Mouse (Mus musculus) T-helper 2 cell (primary cell): ENCODE measurements at regions not wholly inside any gene's neighbourhood (a gene's known extent, or its start where the extent isn't known, plus 50 kb on each side); places are given as distances from the start of the nearest gene placed in this dataset.

ENCODE experiments used
- in situ Hi-C: fragments of 300-600 bp; cut with MboI, MseI; formaldehyde crosslinking; loops from one replicate; pipeline ENCODE4 v1.15.1; 2025; ENCODE audit warnings: high pct_unique_total_duplicates

DNA sequence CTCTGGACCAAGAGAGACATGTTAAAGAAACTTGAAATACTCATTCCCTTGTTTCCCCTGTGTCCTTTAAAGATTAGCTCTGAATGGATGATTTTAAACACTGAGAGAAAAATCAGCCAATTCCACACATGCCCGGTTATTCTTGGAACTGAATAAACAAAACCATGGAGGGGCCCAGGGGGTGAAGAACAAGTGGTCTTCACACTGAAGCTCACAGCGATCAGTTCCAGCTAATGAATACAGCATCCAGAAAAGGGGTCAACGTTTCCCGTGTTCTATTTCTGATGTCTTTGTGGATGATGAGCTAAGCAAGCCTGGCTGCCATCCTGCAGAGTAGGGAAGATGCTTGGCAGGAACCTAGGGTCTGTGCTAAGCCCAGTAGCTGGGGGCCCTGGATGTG is 182.3 kb downstream of the Irs2 start:
- in situ Hi-C loops, result no loop called here

GRCm38 (mm10) chr8:10825192-10825926 is 182.9 kb downstream of the Irs2 start:
- in situ Hi-C loops, result no loop called here

DNA sequence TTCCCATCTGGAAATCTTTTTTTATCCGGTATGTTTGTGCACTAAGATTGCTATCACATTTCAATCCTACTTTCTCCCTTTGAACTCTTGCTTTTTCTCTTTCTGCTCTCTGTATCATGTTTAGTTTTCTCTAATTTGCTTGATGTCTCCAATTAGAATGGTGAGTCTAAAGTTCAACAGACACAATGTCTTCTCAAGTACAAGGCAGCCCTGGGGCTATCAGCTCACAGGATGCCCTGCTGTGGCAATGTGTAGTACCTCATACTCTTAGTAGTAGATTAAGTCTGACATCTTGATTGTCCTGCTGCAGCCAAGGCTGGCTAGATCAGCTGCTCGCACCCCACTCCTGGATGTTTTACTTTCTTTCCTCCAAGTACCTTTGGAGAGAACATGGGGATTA is 186.4 kb downstream of the Irs2 start:
- in situ Hi-C loops, result no loop called here

DNA sequence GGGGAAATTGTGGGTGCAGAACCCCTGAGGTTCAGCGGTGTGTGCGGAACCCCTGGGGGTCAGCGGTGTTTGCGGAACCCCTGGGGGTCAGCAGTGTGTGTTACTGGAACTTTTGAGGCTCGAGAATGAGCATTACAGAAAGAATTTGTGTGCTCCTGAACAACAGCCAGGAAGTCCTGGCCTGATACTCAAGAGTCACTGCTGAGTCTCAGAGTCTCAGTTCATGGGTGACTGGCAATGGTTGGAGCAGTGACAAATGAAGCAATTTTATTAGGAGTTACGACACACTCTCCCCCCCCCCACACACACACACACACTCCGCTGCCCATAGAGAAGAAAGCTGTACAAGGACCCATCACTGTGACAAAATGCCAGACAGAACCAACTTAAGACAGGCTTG is 193.8 kb downstream of the Irs2 start:
- in situ Hi-C loops, result no loop called here

- in situ Hi-C loops, result no loop called here
These were observed 196.1 kb downstream of the Irs2 start for GRCm38 (mm10) chr8:10812060-10812670.

GRCm38 (mm10) chr8:10807040-10807439 is 201.2 kb downstream of the Irs2 start:
- in situ Hi-C loops, result no loop called here

GRCm38 (mm10) chr8:10805405-10806151 is 202.7 kb downstream of the Irs2 start:
- in situ Hi-C loops, result no loop called here

DNA sequence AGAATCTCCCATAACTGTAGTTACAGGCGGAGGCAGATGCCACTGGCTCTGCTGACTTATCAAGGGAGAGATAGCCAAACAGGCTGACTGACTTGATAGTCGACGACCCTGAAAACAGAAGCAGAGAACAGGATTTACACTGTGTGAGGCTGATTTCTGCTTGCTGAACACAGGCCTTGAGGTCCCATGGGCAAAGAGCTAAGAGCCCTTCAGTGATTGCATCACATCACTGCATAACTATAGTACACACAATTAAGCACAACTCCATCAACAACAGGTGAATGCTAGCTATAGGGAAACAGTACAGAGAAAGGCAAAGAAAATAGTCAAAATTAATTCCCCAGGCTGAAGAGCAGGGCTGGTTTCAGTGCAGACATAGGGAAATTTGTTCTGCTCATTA is 203.3 kb downstream of the Irs2 start:
- in situ Hi-C loops, result no loop called here

DNA sequence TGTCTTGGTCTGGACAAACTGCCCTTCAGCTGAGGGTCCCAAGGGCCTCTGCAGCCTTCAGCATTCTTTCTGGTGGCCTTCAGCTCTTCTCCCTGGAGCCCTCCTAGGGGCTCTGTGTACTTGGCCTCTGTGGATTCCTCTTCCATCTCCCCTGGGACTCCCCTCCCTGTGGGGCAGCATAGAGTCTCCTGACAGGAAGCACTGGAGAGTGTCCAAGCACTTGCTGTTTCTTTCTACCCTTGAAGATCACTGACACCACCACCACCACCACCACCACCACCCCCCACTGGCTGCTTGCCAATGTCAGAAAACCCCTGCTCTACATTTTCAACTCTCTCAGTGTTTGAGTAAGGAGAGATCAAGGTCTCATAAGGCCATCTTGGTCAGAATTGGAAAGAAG is 206.3 kb downstream of the Irs2 start:
- in situ Hi-C loops, result no loop called here

- in situ Hi-C loops, result no loop called here
These were observed 206.7 kb downstream of the Irs2 start for GRCm38 (mm10) chr8:10801580-10801979.

- in situ Hi-C loops, result loop anchor here (5.0 kb wide), 1 partner anchor 76 kb away; no protein-coding TSS in a partner anchor
These were observed 209.8 kb downstream of the Irs2 start for GRCm38 (mm10) chr8:10798444-10798843.

DNA sequence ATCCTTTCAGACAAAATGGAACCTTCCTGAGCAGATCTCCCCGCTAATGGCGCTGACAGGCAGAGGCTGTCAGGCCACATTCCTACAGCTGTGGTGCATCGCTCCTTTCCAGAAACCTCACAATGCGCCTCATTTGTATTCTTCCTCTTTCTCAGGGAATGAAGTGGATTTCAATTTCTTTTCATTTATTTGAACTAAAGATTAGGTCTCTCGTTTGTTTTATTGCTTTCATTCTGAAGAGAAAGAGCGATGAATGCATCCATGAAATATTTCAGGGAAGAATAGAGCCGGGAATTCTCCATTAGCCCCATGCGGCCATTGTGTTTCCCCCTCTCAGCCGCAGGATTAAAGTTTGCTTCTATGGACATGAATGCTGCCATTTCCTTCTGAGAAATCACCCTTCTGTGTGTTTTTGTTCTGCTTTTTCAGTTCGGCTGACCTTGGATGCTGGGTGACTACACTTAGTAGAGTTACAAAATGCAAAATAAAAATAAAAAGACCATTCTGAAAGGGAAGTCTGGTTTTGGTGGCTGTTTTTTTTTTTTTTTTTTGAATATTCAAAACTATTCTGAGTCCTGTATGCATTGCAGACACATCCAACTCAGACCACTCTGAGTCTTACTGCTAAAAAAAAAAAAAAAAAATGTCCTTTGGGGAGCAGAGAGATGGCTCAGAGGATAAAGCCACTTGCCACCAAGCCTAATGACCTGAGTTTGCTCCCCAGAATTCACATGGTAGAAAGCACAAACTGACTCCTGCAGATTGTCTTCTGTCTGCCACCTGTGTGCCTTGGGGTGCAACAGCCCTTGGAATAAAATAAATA is 213.7 kb downstream of the Irs2 start:
- in situ Hi-C loops, result loop anchor here (5.0 kb wide), 1 partner anchor 72 kb away; no protein-coding TSS in a partner anchor

DNA sequence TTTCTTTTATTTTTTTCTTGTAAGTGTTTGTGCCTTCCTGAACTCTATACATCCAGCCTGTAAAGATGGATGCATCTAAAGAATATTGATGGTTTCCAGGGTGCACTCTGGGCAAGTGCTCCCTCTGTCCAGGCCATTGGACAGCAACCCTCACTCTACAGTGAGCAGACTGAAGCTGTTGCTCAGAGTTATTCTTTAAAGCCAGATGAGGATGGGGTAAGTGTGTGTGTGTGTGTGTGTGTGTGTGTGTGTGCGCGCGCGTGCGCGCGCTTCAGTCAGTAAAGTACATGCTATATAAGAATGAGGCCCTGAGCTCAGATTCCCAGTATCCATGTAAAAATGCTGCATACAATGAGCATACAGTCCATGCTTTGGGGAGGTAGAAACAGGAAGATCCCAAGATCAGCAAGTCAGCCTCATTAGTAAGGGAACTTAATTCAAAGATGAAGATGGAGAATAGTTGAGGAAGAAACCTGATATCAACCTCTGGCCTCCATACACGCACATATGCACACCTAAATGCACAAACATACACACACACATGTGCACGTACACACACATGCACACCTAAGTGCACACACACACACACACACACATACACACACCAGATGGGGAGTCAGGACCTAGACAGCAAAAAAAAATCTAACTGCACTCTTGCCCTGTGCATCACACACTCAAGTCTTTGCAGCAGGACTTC is 214.4 kb downstream of the Irs2 start:
- in situ Hi-C loops, result no loop called here

GRCm38 (mm10) chr8:10788496-10789200 is 219.6 kb downstream of the Irs2 start:
- in situ Hi-C loops, result no loop called here

GRCm38 (mm10) chr8:10785801-10786200 is 222.5 kb downstream of the Irs2 start:
- in situ Hi-C loops, result no loop called here

- in situ Hi-C loops, result no loop called here
These were observed 222.9 kb downstream of the Irs2 start for GRCm38 (mm10) chr8:10785311-10785710.

DNA sequence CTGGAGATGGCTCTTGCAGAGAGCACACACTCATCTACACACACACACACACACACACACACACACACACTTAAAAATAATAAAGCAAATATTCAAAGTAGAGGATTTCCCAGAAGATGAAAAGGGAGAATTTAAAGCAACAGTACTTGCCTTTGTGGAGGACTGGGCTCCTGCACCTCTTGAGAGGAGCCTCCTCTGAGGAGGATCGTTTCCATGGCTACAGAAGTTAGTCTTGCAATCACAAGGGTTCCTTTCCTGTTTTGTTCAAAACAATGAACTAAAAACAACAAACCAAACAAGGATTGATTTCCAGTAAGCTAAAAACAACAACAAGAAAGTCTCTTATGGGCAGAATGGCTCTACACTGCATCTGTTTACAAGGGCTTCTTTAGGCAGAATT is 223.8 kb downstream of the Irs2 start:
- in situ Hi-C loops, result no loop called here

- in situ Hi-C loops, result no loop called here
These were observed 226.4 kb downstream of the Irs2 start for GRCm38 (mm10) chr8:10781860-10782259.

GRCm38 (mm10) chr8:10779636-10780035 is 228.6 kb downstream of the Irs2 start:
- in situ Hi-C loops, result loop anchor here (10.0 kb wide), 1 partner anchor 1035 kb away; no protein-coding TSS in a partner anchor
